Mouse (Mus musculus): ENCODE measurements at regions not wholly inside any gene's neighbourhood (a gene's known extent, or its start where the extent isn't known, plus 50 kb on each side); places are given as distances from the start of the nearest gene placed in this dataset.

- DNase-seq (ENCODE audit: low spot score in 2 of 2), result no peak
Observed at GRCm38 (mm10) chr4:40537859-40538258, 65.9 kb downstream of the Tmem215 start.

- DNase-seq (ENCODE audit: low spot score in 2 of 2), result no peak
Observed at GRCm38 (mm10) chr4:40543085-40544048, 71.4 kb downstream of the Tmem215 start.

- DNase-seq (ENCODE audit: low spot score in 2 of 2), result no peak
Observed at GRCm38 (mm10) chr4:40544056-40544455, 72.1 kb downstream of the Tmem215 start.

GRCm38 (mm10) chr4:40544806-40545205, 72.8 kb downstream of the Tmem215 start:
- DNase-seq (ENCODE audit: low spot score in 2 of 2), result no peak

GRCm38 (mm10) chr4:40545700-40546099, 73.7 kb downstream of the Tmem215 start:
- DNase-seq (ENCODE audit: low spot score in 2 of 2), result no peak

- DNase-seq (ENCODE audit: low spot score in 2 of 2), result no peak
Observed at GRCm38 (mm10) chr4:40559824-40560223, 87.8 kb downstream of the Tmem215 start.

GRCm38 (mm10) chr4:40573300-40573699, 101.3 kb downstream of the Tmem215 start:
- peak in 1 of 2 experiments; percentile 25 for DNase-seq (ENCODE audit: low spot score in 2 of 2)

- DNase-seq (ENCODE audit: low spot score in 2 of 2), result peak in 1 of 2 experiments; percentile 22
Observed at GRCm38 (mm10) chr4:40575951-40576350, 104.0 kb downstream of the Tmem215 start.

GRCm38 (mm10) chr4:40584436-40584835, 112.5 kb downstream of the Tmem215 start:
- DNase-seq (ENCODE audit: low spot score in 2 of 2), result no peak

- DNase-seq (ENCODE audit: low spot score in 2 of 2), result peak in 1 of 2 experiments; percentile 40
Observed at GRCm38 (mm10) chr4:40584940-40585571, 113.1 kb downstream of the Tmem215 start.

GRCm38 (mm10) chr4:40586045-40586444, 114.1 kb downstream of the Tmem215 start:
- DNase-seq (ENCODE audit: low spot score in 2 of 2), result no peak

- no peak for DNase-seq (ENCODE audit: low spot score in 2 of 2)
Observed at GRCm38 (mm10) chr4:40587254-40587653, 115.3 kb downstream of the Tmem215 start.

GRCm38 (mm10) chr4:40593806-40594205, 109.2 kb downstream of the Aptx start:
- no peak for DNase-seq (ENCODE audit: low spot score in 2 of 2)

GRCm38 (mm10) chr4:40625024-40625423, 78.0 kb downstream of the Aptx start:
- DNase-seq (ENCODE audit: low spot score in 2 of 2), result no peak

- DNase-seq (ENCODE audit: low spot score in 2 of 2), result no peak
Observed at GRCm38 (mm10) chr4:40625911-40626310, 77.1 kb downstream of the Aptx start.
